Mouse (Mus musculus) thymus, adult 2 months (tissue): ENCODE results near the gene Foxp2. TPM values are rescaled to one million over a fixed set of nuclear protein-coding genes. Genes with fewer than 3 reads are reported as not detected.

ENCODE experiments used
- DNase-seq: peaks from one replicate; pipeline ENCODE4 v3.0.0; 2021
- H3K27ac ChIP-seq: fragments of 200-500 bp; 2 replicates; pipeline ENCODE4 v1.5.1; 2012; ENCODE audit warnings: low read length, control low read depth; ENCODE audit not compliant: control insufficient read depth, insufficient read depth
- H3K27me3 ChIP-seq: fragments of 200-500 bp; 2 replicates; pipeline ENCODE4 v1.6.1; 2012; ENCODE audit warnings: mild to moderate bottlenecking, low read length, moderate library complexity, mixed read lengths; ENCODE audit not compliant: control insufficient read depth, insufficient read depth
- H3K36me3 ChIP-seq: fragments of 200-500 bp; 2 replicates; pipeline ENCODE4 v1.6.1; 2012; ENCODE audit warnings: mild to moderate bottlenecking, low read length, moderate library complexity; ENCODE audit not compliant: control insufficient read depth, insufficient read depth
- H3K4me1 ChIP-seq: fragments of 200-500 bp; replicated peaks from 2 replicates; pipeline ENCODE4 v1.6.1; 2012; ENCODE audit warnings: low read length; ENCODE audit not compliant: control insufficient read depth, insufficient read depth
- H3K4me3 ChIP-seq: fragments of 200-500 bp; 2 replicates; pipeline ENCODE4 v1.5.1; 2012; ENCODE audit warnings: mild to moderate bottlenecking, low read length, control low read depth, moderate library complexity; ENCODE audit not compliant: control insufficient read depth, insufficient read depth
- CTCF ChIP-seq: fragments of 200-500 bp; IDR thresholded peaks from 2 replicates; pipeline ENCODE4 v1.5.1; 2012; ENCODE audit warnings: mild to moderate bottlenecking, control low read depth, low read length, moderate library complexity, borderline replicate concordance; ENCODE audit not compliant: control insufficient read depth, poor library complexity, insufficient read depth; ENCODE audit errors: extremely low read depth
- POLR2A ChIP-seq: fragments of 200-500 bp; IDR thresholded peaks from 2 replicates; pipeline ENCODE4 v1.6.1; 2012; ENCODE audit warnings: mild to moderate bottlenecking, low read length, control low read depth, moderate library complexity; ENCODE audit not compliant: control insufficient read depth, poor library complexity, insufficient read depth; ENCODE audit errors: extremely low read depth
- WGBS: fragments of 180-500 bp; shearing (Covaris S2); methylation state at CpG from one replicate; pipeline ENCODE4 v1.1.7; 2018; 5-methylcytosine and 5-hydroxymethylcytosine counted together
- polyA plus RNA-seq: library from polyadenylated mRNA; depleted of rRNA; stranded (reverse); fragments of >200 nt; gene quantifications from 2 replicates; pipeline ENCODE4 v1.2.3, GENCODE M21; 2012

The Foxp2 gene
- polyA plus RNA-seq, 1 experiment: 0.85 TPM

GRCm38 (mm10) chr6:15397485-15397884 lies 496.3 kb downstream of the Foxp2 start:
- H3K27me3 ChIP-seq: no peaks in the 10 kb centered on the region
- WGBS: 92% methylated on average over 5 of the region's 5 CpGs
- H3K4me3 ChIP-seq: no peak overlapping the region
- no peak overlapping the region for H3K27ac ChIP-seq
- TF ChIP-seq CTCF: no peak
- TF ChIP-seq POLR2A: no peak
- no peaks in the 10 kb centered on the region for H3K4me1 ChIP-seq
- H3K36me3 ChIP-seq: no peaks in the 10 kb centered on the region
- no peak for DNase-seq

- no peak overlapping the region for H3K27ac ChIP-seq
- H3K4me3 ChIP-seq: no peak overlapping the region
- WGBS: 92% methylated on average over 3 of the region's 3 CpGs
- DNase-seq: no peak
- no peaks in the 10 kb centered on the region for H3K36me3 ChIP-seq
- TF ChIP-seq POLR2A: no peak
- no peaks in the 10 kb centered on the region for H3K27me3 ChIP-seq
- H3K4me1 ChIP-seq: no peaks in the 10 kb centered on the region
Observed at GRCm38 (mm10) chr6:15401138-15401537, 500.0 kb downstream of the Foxp2 start.

- no peak overlapping the region for H3K4me3 ChIP-seq
- no peaks in the 10 kb centered on the region for H3K27me3 ChIP-seq
- no peak overlapping the region for H3K27ac ChIP-seq
- 93% methylated on average over 4 of the region's 4 CpGs for WGBS
- TF ChIP-seq CTCF (no peak), POLR2A (no peak)
- no peaks in the 10 kb centered on the region for H3K36me3 ChIP-seq
- no peaks in the 10 kb centered on the region for H3K4me1 ChIP-seq
- DNase-seq: no peak
Observed at GRCm38 (mm10) chr6:15402026-15402425, 500.9 kb downstream of the Foxp2 start.

GRCm38 (mm10) chr6:15415099-15415498 lies 514.0 kb downstream of the Foxp2 start:
- no peaks in the 10 kb centered on the region for H3K27me3 ChIP-seq
- TF ChIP-seq CTCF (no peak), POLR2A (no peak)
- DNase-seq: no peak
- H3K4me3 ChIP-seq: no peak overlapping the region
- no peak overlapping the region for H3K27ac ChIP-seq
- no peaks in the 10 kb centered on the region for H3K36me3 ChIP-seq
- no peaks in the 10 kb centered on the region for H3K4me1 ChIP-seq
- 80% methylated on average over 4 of the region's 4 CpGs for WGBS

- Histone ChIP-seq H3K27me3 (no peaks in the 10 kb centered on the region), H3K4me3 (no peak overlapping the region), H3K27ac (no peak overlapping the region), H3K36me3 (no peaks in the 10 kb centered on the region), H3K4me1 (no peaks in the 10 kb centered on the region)
- WGBS: 94% methylated on average over 2 of the region's 2 CpGs
- DNase-seq: no peak
- TF ChIP-seq POLR2A (no peak), CTCF (no peak)
Observed at GRCm38 (mm10) chr6:15459701-15460100, 558.6 kb downstream of the Foxp2 start.

- DNase-seq: no peak
- Histone ChIP-seq H3K4me1 (no peaks in the 10 kb centered on the region), H3K36me3 (no peaks in the 10 kb centered on the region), H3K4me3 (no peak overlapping the region), H3K27ac (no peak overlapping the region), H3K27me3 (no peaks in the 10 kb centered on the region)
- 29% methylated on average over 2 of the region's 2 CpGs for WGBS
- no peak for TF ChIP-seq CTCF
Observed at GRCm38 (mm10) chr6:15463390-15463789, 562.2 kb downstream of the Foxp2 start.

GRCm38 (mm10) chr6:15465471-15465870 lies 564.3 kb downstream of the Foxp2 start:
- no peak overlapping the region for H3K4me3 ChIP-seq
- H3K27me3 ChIP-seq: no peaks in the 10 kb centered on the region
- H3K27ac ChIP-seq: no peak overlapping the region
- no peaks in the 10 kb centered on the region for H3K36me3 ChIP-seq
- no peak for DNase-seq
- TF ChIP-seq CTCF (no peak), POLR2A (no peak)
- WGBS: 92% methylated on average over 3 of the region's 3 CpGs
- no peaks in the 10 kb centered on the region for H3K4me1 ChIP-seq
